Mouse (Mus musculus): ENCODE measurements around the gene Nxph3. TPM values are rescaled to one million over a fixed set of nuclear protein-coding genes. Genes with fewer than 3 reads are reported as not detected.

Nxph3 gene
- polyA plus RNA-seq, 1 experiment from 2014 or later, result 0.44 TPM

DNA sequence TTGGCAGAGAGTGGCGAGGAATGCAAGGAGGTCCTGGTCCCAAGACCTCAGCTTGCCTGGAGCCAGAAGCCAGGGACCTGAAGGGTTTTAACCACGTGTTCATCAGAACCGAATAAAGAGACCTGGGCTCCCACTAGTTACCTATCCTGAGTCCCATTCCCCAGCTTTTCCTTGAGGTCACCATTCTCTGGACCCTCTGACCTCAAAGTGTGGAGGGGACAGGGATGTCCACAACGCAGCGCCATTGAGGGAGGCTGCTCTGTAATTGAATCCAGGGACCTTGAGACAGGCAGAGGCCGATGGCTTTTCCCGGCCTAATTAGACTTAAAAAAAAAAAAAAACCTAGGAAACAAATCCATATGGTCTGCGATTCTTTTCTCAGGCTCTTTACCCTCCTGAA lies 40.9 kb upstream of the Nxph3 start:
- TF ChIP-seq EP300 (optimal IDR thresholded peaks at IDR 0.05) (no peak), CTCF (IDR thresholded peaks at IDR 0.05; ENCODE audit: low read depth) (no peak)
- no peaks in the 10 kb centered on the region for H3K9me3 ChIP-seq (ENCODE audit: control insufficient read depth, low read length)
- H3K27ac ChIP-seq (replicated peaks), result no peak overlapping the region
- no peak overlapping the region for H3K4me3 ChIP-seq (ENCODE audit: low read depth, low read length)
- DNase-seq (ENCODE audit: low spot score), result no peak
- H3K4me1 ChIP-seq (replicated peaks; ENCODE audit: control insufficient read depth, insufficient read depth), result no peaks in the 10 kb centered on the region; the same call in 1 of the 2 replicates
- no peak overlapping the region for H3K9ac ChIP-seq (ENCODE audit: low read length)
- no peaks in the 10 kb centered on the region for H3K36me3 ChIP-seq (ENCODE audit: control insufficient read depth, insufficient read depth, low read length)
- no peaks in the 10 kb centered on the region for H3K27me3 ChIP-seq (ENCODE audit: control insufficient read depth, insufficient read depth, low read length)
- 61% methylated on average over 8 of the region's 8 CpGs for WGBS
- no peak for ATAC-seq (ENCODE audit: low FRiP score, low TSS enrichment)
- H3K4me2 ChIP-seq (replicated peaks; ENCODE audit: low read depth), result no peak overlapping the region

GRCm38 (mm10) chr11:95550301-95551021 lies 36.1 kb upstream of the Nxph3 start:
- Histone ChIP-seq H3K4me3 (ENCODE audit: low read depth, low read length) (no peak overlapping the region), H3K27ac (replicated peaks) (no peak overlapping the region), H3K9me3 (ENCODE audit: control insufficient read depth, low read length) (no peaks in the 10 kb centered on the region), H3K27me3 (ENCODE audit: control insufficient read depth, insufficient read depth, low read length) (no peaks in the 10 kb centered on the region), H3K36me3 (ENCODE audit: control insufficient read depth, insufficient read depth, low read length) (no peaks in the 10 kb centered on the region), H3K4me2 (replicated peaks; ENCODE audit: low read depth) (no peak overlapping the region), H3K9ac (ENCODE audit: low read length) (no peak overlapping the region), H3K4me1 (replicated peaks; ENCODE audit: control insufficient read depth, insufficient read depth) (no peaks in the 10 kb centered on the region)
- TF ChIP-seq EP300 (optimal IDR thresholded peaks at IDR 0.05), result no peak
- TF ChIP-seq CTCF (IDR thresholded peaks at IDR 0.05; ENCODE audit: low read depth), result no peak
- ATAC-seq (ENCODE audit: low FRiP score, low TSS enrichment) (no peak), DNase-seq (ENCODE audit: low spot score) (no peak)
- WGBS, result 66% methylated on average over 12 of the region's 12 CpGs

- no peak for DNase-seq (ENCODE audit: low spot score)
- Histone ChIP-seq H3K27me3 (ENCODE audit: control insufficient read depth, insufficient read depth, low read length) (no peaks in the 10 kb centered on the region), H3K4me3 (ENCODE audit: low read depth, low read length) (no peak overlapping the region), H3K9ac (ENCODE audit: low read length) (no peak overlapping the region), H3K27ac (replicated peaks) (no peak overlapping the region), H3K36me3 (ENCODE audit: control insufficient read depth, insufficient read depth, low read length) (no peaks in the 10 kb centered on the region), H3K9me3 (ENCODE audit: control insufficient read depth, low read length) (no peaks in the 10 kb centered on the region), H3K4me1 (replicated peaks; ENCODE audit: control insufficient read depth, insufficient read depth) (no peaks in the 10 kb centered on the region), H3K4me2 (replicated peaks; ENCODE audit: low read depth) (no peak overlapping the region)
- WGBS, result 63% methylated on average over 10 of the region's 10 CpGs
- TF ChIP-seq CTCF (IDR thresholded peaks at IDR 0.05; ENCODE audit: low read depth) (no peak), EP300 (optimal IDR thresholded peaks at IDR 0.05) (no peak)
- no peak for ATAC-seq (ENCODE audit: low FRiP score, low TSS enrichment)
These were observed 31.8 kb upstream of the Nxph3 start for GRCm38 (mm10) chr11:95546021-95546782.

DNA sequence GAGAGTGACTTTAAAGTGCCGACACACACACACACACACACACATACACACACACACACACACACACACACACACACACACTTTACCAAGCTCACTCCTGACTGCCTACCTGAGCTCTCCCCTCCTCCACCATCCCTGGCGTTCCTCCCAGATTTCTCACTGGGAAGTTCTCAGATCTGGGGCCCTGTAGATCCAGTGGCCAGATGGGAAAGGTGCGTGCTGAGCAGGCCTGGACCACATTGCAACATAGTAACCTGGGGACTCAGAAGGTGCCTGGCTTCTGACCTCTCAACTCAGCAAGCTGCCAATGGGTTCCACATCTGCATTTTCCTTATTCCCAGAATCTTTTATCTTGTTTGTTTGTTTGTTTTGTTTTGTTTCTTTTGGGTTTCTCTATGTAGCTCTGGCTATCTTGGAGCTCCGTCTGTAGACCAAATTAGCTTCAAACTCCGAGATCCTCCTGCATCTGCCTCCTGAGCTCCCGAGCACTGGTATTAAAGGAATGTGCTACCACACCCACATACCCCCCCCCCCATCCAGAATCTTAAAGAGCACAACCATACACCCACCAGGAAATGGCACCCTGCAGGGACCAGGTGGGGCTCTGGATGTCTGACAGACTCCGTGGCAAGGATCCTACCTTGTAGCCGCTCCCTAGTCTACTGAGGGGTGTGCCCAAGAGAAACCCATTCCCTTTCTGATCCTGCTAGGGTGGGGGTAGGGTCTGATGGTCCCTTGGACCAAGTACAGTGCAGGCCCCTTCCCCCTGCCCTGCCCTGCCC lies 30.4 kb upstream of the Nxph3 start:
- no peak overlapping the region for H3K4me3 ChIP-seq (ENCODE audit: low read depth, low read length)
- TF ChIP-seq CTCF (IDR thresholded peaks at IDR 0.05; ENCODE audit: low read depth) (no peak), EP300 (optimal IDR thresholded peaks at IDR 0.05) (no peak)
- ATAC-seq (ENCODE audit: low FRiP score, low TSS enrichment) (no peak), DNase-seq (ENCODE audit: low spot score) (no peak)
- no peak overlapping the region for H3K27ac ChIP-seq (replicated peaks)
- no peak overlapping the region for H3K4me2 ChIP-seq (replicated peaks; ENCODE audit: low read depth)
- H3K27me3 ChIP-seq (ENCODE audit: control insufficient read depth, insufficient read depth, low read length), result no peaks in the 10 kb centered on the region
- no peaks in the 10 kb centered on the region for H3K9me3 ChIP-seq (ENCODE audit: control insufficient read depth, low read length)
- 65% methylated on average over 8 of the region's 8 CpGs for WGBS
- no peaks in the 10 kb centered on the region for H3K36me3 ChIP-seq (ENCODE audit: control insufficient read depth, insufficient read depth, low read length)
- no peaks in the 10 kb centered on the region for H3K4me1 ChIP-seq (replicated peaks; ENCODE audit: control insufficient read depth, insufficient read depth)
- no peak overlapping the region for H3K9ac ChIP-seq (ENCODE audit: low read length)

GRCm38 (mm10) chr11:95540637-95541385 lies 26.4 kb upstream of the Nxph3 start:
- 14% methylated on average over 18 of the region's 18 CpGs for WGBS
- no peak for TF ChIP-seq CTCF (IDR thresholded peaks at IDR 0.05; ENCODE audit: low read depth)
- TF ChIP-seq EP300 (optimal IDR thresholded peaks at IDR 0.05), result no peak
- H3K4me1 ChIP-seq (replicated peaks; ENCODE audit: control insufficient read depth, insufficient read depth), result no peaks in the 10 kb centered on the region
- H3K9me3 ChIP-seq (ENCODE audit: control insufficient read depth, low read length), result no peaks in the 10 kb centered on the region
- no peak overlapping the region for H3K4me3 ChIP-seq (ENCODE audit: low read depth, low read length)
- H3K27me3 ChIP-seq (ENCODE audit: control insufficient read depth, insufficient read depth, low read length), result no peaks in the 10 kb centered on the region
- DNase-seq (ENCODE audit: low spot score) (no peak), ATAC-seq (ENCODE audit: low FRiP score, low TSS enrichment) (peak; percentile 22; the same call in 1 of the 2 replicates)
- H3K36me3 ChIP-seq (ENCODE audit: control insufficient read depth, insufficient read depth, low read length), result no peaks in the 10 kb centered on the region
- no peak overlapping the region for H3K27ac ChIP-seq (replicated peaks)
- no peak overlapping the region for H3K9ac ChIP-seq (ENCODE audit: low read length)
- H3K4me2 ChIP-seq (replicated peaks; ENCODE audit: low read depth), result 0 out of 2 replicates have a peak overlapping the region, but pooled peaks have one; percentile 20

All from stomach, postnatal 0 days (tissue).